Mouse (Mus musculus) midbrain, embryonic 13.5 days (tissue): ENCODE results near the gene Olfr998. TPM values are rescaled to one million over a fixed set of nuclear protein-coding genes. Genes with fewer than 3 reads are reported as not detected.
A peak's percentile ranks its signal among the peaks of the same experiment; 100 is the strongest.
"Not testable (repeated sequence)": the region's sequence is repeated elsewhere in the genome, so short reads cannot be mapped to it uniquely, and the experiment has no call there.

ENCODE experiments used
- ATAC-seq: fragments of 200-750 bp; cut with Nextera tagmentation; 2 replicates; pipeline ENCODE4 v1.8.0; 2017; ENCODE audit warnings: mild to moderate bottlenecking, moderate TSS enrichment, moderate library complexity
- H3K27ac ChIP-seq: fragments of 300-500 bp; sonication (generic); 2 replicates; pipeline ENCODE4 v1.5.1; 2015; ENCODE audit warnings: inconsistent platforms, mild to moderate bottlenecking, moderate library complexity
- H3K27me3 ChIP-seq: fragments of 300-500 bp; sonication (generic); 2 replicates; pipeline ENCODE4 v1.6.1; 2015; ENCODE audit warnings: mild to moderate bottlenecking, inconsistent platforms
- H3K36me3 ChIP-seq: fragments of 300-500 bp; sonication (generic); 2 replicates; pipeline ENCODE4 v1.6.1; 2015; ENCODE audit warnings: mild to moderate bottlenecking, inconsistent platforms
- H3K4me1 ChIP-seq: fragments of 300-500 bp; sonication (generic); replicated peaks from 2 replicates; pipeline ENCODE4 v1.6.1; 2015; ENCODE audit warnings: inconsistent platforms
- H3K4me2 ChIP-seq: fragments of 300-500 bp; sonication (generic); replicated peaks from 2 replicates; pipeline ENCODE4 v1.6.1; 2015; ENCODE audit warnings: moderate library complexity, mild to moderate bottlenecking, inconsistent platforms
- H3K4me3 ChIP-seq: fragments of 300-500 bp; sonication (generic); replicated peaks from 2 replicates; pipeline ENCODE4 v1.5.1; 2015; ENCODE audit warnings: mild to moderate bottlenecking, inconsistent platforms
- H3K9ac ChIP-seq: fragments of 300-500 bp; sonication (generic); replicated peaks from 2 replicates; pipeline ENCODE4 v1.6.1; 2015; ENCODE audit warnings: mild to moderate bottlenecking, inconsistent platforms
- H3K9me3 ChIP-seq: fragments of 300-500 bp; sonication (generic); 2 replicates; pipeline ENCODE4 v1.6.1; 2016; ENCODE audit warnings: mild to moderate bottlenecking, inconsistent platforms
- WGBS: fragments of 180-500 bp; shearing (Covaris S2); methylation state at CpG from one replicate; pipeline ENCODE4 v1.1.7; 2015; 5-methylcytosine and 5-hydroxymethylcytosine counted together
- polyA plus RNA-seq: library from polyadenylated mRNA; unstranded; fragments of >200 nt; fragmentation: Nextera tagmentation; extraction: Ambion mirVana; gene quantifications from 2 replicates; pipeline ENCODE4 v1.2.1, GENCODE M21; 2015

Gene Olfr998
- not detected in 2 replicates for polyA plus RNA-seq

DNA sequence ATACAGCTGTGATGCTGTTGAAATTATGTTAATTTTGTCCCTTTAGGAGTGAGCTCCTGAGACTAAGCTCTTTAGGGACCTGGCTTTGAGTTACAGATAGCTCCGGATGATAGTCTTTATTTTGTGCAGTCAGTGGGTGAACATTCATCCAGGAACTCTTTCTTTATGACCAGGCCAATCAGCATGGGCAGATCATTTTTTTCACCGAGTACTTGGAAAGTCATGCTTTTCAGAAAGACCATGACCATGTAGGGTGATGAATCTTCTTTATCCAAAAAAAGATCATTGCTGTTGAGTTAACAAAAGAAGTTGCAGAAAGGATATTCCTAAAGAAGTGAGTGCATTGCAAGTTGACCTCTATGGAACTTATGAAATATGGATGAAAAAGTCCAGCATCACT is at the start of gene Olfr998:
TSS of gene Olfr998 (plus strand) at position 301 of the 400 bp plus-strand sequence.
- H3K4me3 ChIP-seq, result not testable (repeated sequence)

GRCm38 (mm10) chr2:85554806-85555205 is 33.9 kb upstream of the Olfr998 start:
- Histone ChIP-seq H3K36me3 (no peaks in the 10 kb centered on the region), H3K4me3 (no peak overlapping the region), H3K27ac (no peak overlapping the region), H3K27me3 (no peaks in the 10 kb centered on the region), H3K9ac (no peak overlapping the region), H3K4me2 (no peak overlapping the region), H3K9me3 (no peaks in the 10 kb centered on the region), H3K4me1 (no peaks in the 10 kb centered on the region)
- ATAC-seq, result no peak
- 83% methylated on average over 1 of the region's 1 CpGs for WGBS

More for the DNA sequence above, at the start of gene Olfr998:
- not testable (repeated sequence) for H3K9ac ChIP-seq, H3K27me3 ChIP-seq, H3K4me2 ChIP-seq, H3K4me1 ChIP-seq, ATAC-seq, H3K9me3 ChIP-seq, H3K36me3 ChIP-seq, H3K27ac ChIP-seq
- WGBS, result 79% methylated on average over 2 of the region's 2 CpGs

DNA sequence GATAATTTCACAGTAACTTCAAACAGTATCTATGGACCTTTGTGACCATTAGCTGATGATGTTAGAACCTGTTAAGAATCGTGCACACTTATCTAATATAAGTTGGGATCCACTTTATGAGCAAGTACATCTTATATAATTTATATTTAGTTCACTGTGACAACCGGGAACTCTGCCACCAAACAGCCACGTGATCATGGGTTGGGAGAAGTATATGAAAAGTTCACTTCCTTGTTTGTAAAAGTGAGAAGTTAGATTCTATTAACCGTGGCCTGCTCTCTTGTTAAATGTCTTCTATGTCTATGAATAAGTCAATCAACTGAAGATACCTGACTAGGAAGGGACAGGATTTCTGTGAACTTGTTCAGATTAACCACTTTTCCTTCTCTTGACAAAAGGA is 28.5 kb upstream of the Olfr998 start:
- Histone ChIP-seq H3K4me3 (no peak overlapping the region), H3K4me2 (no peak overlapping the region), H3K36me3 (no peaks in the 10 kb centered on the region), H3K9me3 (no peaks in the 10 kb centered on the region), H3K4me1 (no peaks in the 10 kb centered on the region), H3K27me3 (no peaks in the 10 kb centered on the region), H3K27ac (no peak overlapping the region), H3K9ac (no peak overlapping the region)
- no peak for ATAC-seq
- 78% methylated on average over 4 of the region's 4 CpGs for WGBS

GRCm38 (mm10) chr2:85561187-85561586 is 27.6 kb upstream of the Olfr998 start:
- peak; percentile 69; the same call in 1 of the 2 replicates for ATAC-seq
- Histone ChIP-seq H3K4me2 (no peak overlapping the region), H3K27ac (no peak overlapping the region), H3K4me1 (no peaks in the 10 kb centered on the region), H3K27me3 (no peaks in the 10 kb centered on the region), H3K9ac (no peak overlapping the region), H3K4me3 (no peak overlapping the region), H3K36me3 (no peaks in the 10 kb centered on the region), H3K9me3 (no peaks in the 10 kb centered on the region)
- 23% methylated on average over 4 of the region's 4 CpGs for WGBS

DNA sequence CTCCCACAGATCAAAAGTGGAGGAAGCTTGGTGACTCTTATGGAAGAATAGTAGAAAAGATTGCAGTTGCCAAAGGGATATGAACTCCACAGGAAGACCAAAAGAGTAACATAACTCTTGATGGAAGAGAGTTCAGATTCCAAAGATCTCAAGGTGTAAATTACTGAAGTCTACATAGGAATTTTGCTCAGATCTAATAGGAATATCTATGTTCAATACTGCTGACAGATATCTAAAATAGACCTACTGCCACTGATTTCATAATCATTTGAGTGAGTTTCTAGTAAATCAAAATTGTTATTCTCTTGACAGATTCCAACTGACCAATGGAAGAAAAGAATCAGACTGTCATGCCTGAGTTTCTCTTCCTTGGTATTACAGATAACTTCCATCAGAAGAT is 9.8 kb upstream of the Olfr998 start, which contains the start of gene Olfr996:
TSS of gene Olfr996 (plus strand) at position 301 of the 400 bp plus-strand sequence.
- H3K36me3 ChIP-seq, result no peaks in the 10 kb centered on the region
- no peaks in the 10 kb centered on the region for H3K9me3 ChIP-seq
- no peak within 1 kb of the TSS for H3K27ac ChIP-seq
- H3K27me3 ChIP-seq, result no peaks in the 10 kb centered on the region
- no peak within 1 kb of the TSS for H3K4me2 ChIP-seq
- no peak for ATAC-seq
- no peak within 1 kb of the TSS for H3K4me3 ChIP-seq
- no peaks in the 10 kb centered on the region for H3K4me1 ChIP-seq
- H3K9ac ChIP-seq, result no peak within 1 kb of the TSS

DNA sequence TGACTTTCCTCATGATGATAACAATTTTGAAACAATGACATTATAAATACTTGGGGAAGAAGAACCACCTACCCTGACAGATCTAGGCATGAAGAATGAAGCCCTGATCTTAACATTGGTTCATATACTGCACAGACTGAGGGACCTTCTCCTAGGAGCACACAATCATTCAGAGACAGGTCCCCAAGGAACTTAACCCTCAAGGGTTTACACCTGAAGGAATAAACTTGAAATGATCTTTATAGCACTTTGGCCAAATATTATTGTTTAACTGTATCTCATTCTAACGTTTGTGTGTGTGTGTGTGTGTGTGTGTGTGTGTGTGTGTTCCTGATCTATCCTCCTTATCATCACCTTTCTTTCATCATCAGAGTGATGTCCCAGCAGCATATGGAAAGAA is 23.1 kb downstream of the Olfr998 start, which contains the start of gene Olfr1000:
TSS of gene Olfr1000 (minus strand) at position 101 of the 400 bp plus-strand sequence.
- Histone ChIP-seq H3K9me3 (no peaks in the 10 kb centered on the region), H3K27ac (no peak within 1 kb of the TSS), H3K27me3 (no peaks in the 10 kb centered on the region), H3K4me3 (no peak within 1 kb of the TSS), H3K4me1 (no peaks in the 10 kb centered on the region), H3K36me3 (no peaks in the 10 kb centered on the region), H3K4me2 (no peak within 1 kb of the TSS), H3K9ac (no peak within 1 kb of the TSS)
- WGBS, result 70% methylated on average over 1 of the region's 1 CpGs
- ATAC-seq, result no peak

Other genes starting within 250 kb of the Olfr998 start
- gene Olfr987, start 249.6 kb upstream of the Olfr998 start, polyA plus RNA-seq, result not detected in 2 replicates
- not detected in 2 replicates for gene Olfr988, start 225.7 kb upstream of the Olfr998 start, polyA plus RNA-seq
- not detected in 2 replicates for gene Olfr992, start 179.5 kb upstream of the Olfr998 start, polyA plus RNA-seq
- not detected in 2 replicates for gene Olfr993, start 174.1 kb upstream of the Olfr998 start, polyA plus RNA-seq
- not detected in 2 replicates for gene Olfr994, start 152.5 kb upstream of the Olfr998 start, polyA plus RNA-seq
- gene Olfr995, start 145.3 kb upstream of the Olfr998 start, polyA plus RNA-seq, result not detected in 2 replicates
- gene 4833423E24Rik, start 69.9 kb upstream of the Olfr998 start, polyA plus RNA-seq, result 0.19 TPM in 1 of 2 replicates, not detected in the other
- gene Olfr996, start 9.7 kb upstream of the Olfr998 start, polyA plus RNA-seq, result not detected in 2 replicates
- gene Olfr1000, start 23.0 kb downstream of the Olfr998 start, polyA plus RNA-seq, result not detected in 2 replicates
- not detected in 2 replicates for gene Olfr1002, start 61.8 kb downstream of the Olfr998 start, polyA plus RNA-seq
- gene Olfr154, start 75.5 kb downstream of the Olfr998 start, polyA plus RNA-seq, result not detected in 2 replicates
- not detected in 2 replicates for gene Olfr1006, start 89.8 kb downstream of the Olfr998 start, polyA plus RNA-seq
- gene Olfr1008, start 100.5 kb downstream of the Olfr998 start, polyA plus RNA-seq, result not detected in 2 replicates
- gene Olfr1009, start 126.5 kb downstream of the Olfr998 start, polyA plus RNA-seq, result not detected in 2 replicates
- not detected in 2 replicates for gene Olfr1012, start 173.8 kb downstream of the Olfr998 start, polyA plus RNA-seq
- gene Olfr1013, start 178.2 kb downstream of the Olfr998 start, polyA plus RNA-seq, result not detected in 2 replicates
- not detected in 2 replicates for gene Olfr1014, start 183.8 kb downstream of the Olfr998 start, polyA plus RNA-seq
- not detected in 2 replicates for gene Olfr1015, start 193.1 kb downstream of the Olfr998 start, polyA plus RNA-seq
- not detected in 2 replicates for gene Olfr1016, start 213.6 kb downstream of the Olfr998 start, polyA plus RNA-seq
- gene Olfr1018, start 229.5 kb downstream of the Olfr998 start, polyA plus RNA-seq, result not detected in 2 replicates